Mouse (Mus musculus): ENCODE measurements around the gene Iars.

- no peak for TF ChIP-seq CTCF (IDR thresholded peaks at IDR 0.05; ENCODE audit: borderline replicate concordance, extremely low read depth, insufficient read depth, insufficient read length)
- TF ChIP-seq POLR2A (IDR thresholded peaks at IDR 0.05; ENCODE audit: borderline replicate concordance, extremely low read depth, insufficient read depth, insufficient read length, poor library complexity, severe bottlenecking) = no peak
These were observed 30.0 kb upstream of the Iars start for GRCm38 (mm10) chr13:49651781-49652351.

All from brain, embryonic 14.5 days (tissue).